Mouse (Mus musculus): ENCODE measurements at regions not wholly inside any gene's neighbourhood (a gene's known extent, or its start where the extent isn't known, plus 50 kb on each side); places are given as distances from the start of the nearest gene placed in this dataset.
"Not testable (repeated sequence)": the region's sequence is repeated elsewhere in the genome, so short reads cannot be mapped to it uniquely, and the experiment has no call there.

GRCm38 (mm10) chr9:11107212-11107611 is 202.6 kb upstream of the Cntn5 start:
- not testable (repeated sequence) for H3K27me3 ChIP-seq (ENCODE audit: control insufficient read depth, insufficient read depth, low read length); H3K36me3 ChIP-seq (replicated peaks; ENCODE audit: control insufficient read depth, insufficient read depth); H3K4me2 ChIP-seq (replicated peaks); DNase-seq (ENCODE audit: low spot score); H3K4me3 ChIP-seq (replicated peaks; ENCODE audit: low read length); H3K4me1 ChIP-seq (replicated peaks; ENCODE audit: control insufficient read depth, insufficient read depth, low read length); H3K27ac ChIP-seq; ATAC-seq (ENCODE audit: low FRiP score); H3K9ac ChIP-seq
- H3K9me3 ChIP-seq (ENCODE audit: control insufficient read depth, low read length), result peaks cover 11% of the 10 kb centered on the region; the same call in 1 of the 2 replicates
- 95% methylated on average over 1 of the region's 1 CpGs for WGBS

GRCm38 (mm10) chr9:11106268-11106667 is 201.7 kb upstream of the Cntn5 start:
- no peak for ATAC-seq (ENCODE audit: low FRiP score)
- 96% methylated on average over 2 of the region's 2 CpGs for WGBS

GRCm38 (mm10) chr9:11103448-11103847 is 198.9 kb upstream of the Cntn5 start:
- no peak for DNase-seq (ENCODE audit: low spot score)
- no peak for ATAC-seq (ENCODE audit: low FRiP score)
- H3K4me3 ChIP-seq (replicated peaks; ENCODE audit: low read length), result no peak overlapping the region
- no peaks in the 10 kb centered on the region for H3K27me3 ChIP-seq (ENCODE audit: control insufficient read depth, insufficient read depth, low read length)
- H3K4me1 ChIP-seq (replicated peaks; ENCODE audit: control insufficient read depth, insufficient read depth, low read length), result no peaks in the 10 kb centered on the region
- WGBS, result 87% methylated on average over 4 of the region's 4 CpGs
- H3K9ac ChIP-seq, result no peak overlapping the region
- H3K4me2 ChIP-seq (replicated peaks), result no peak overlapping the region
- no peaks in the 10 kb centered on the region for H3K36me3 ChIP-seq (replicated peaks; ENCODE audit: control insufficient read depth, insufficient read depth)
- no peak overlapping the region for H3K27ac ChIP-seq
- peaks cover 11% of the 10 kb centered on the region; the same call in 1 of the 2 replicates for H3K9me3 ChIP-seq (ENCODE audit: control insufficient read depth, low read length)

More at GRCm38 (mm10) chr9:11106268-11106667, 201.7 kb upstream of the Cntn5 start:
- DNase-seq (ENCODE audit: low spot score), result no peak
- no peak overlapping the region for H3K9ac ChIP-seq
- H3K4me1 ChIP-seq (replicated peaks; ENCODE audit: control insufficient read depth, insufficient read depth, low read length), result no peaks in the 10 kb centered on the region
- H3K4me3 ChIP-seq (replicated peaks; ENCODE audit: low read length), result no peak overlapping the region
- H3K9me3 ChIP-seq (ENCODE audit: control insufficient read depth, low read length), result peaks cover 11% of the 10 kb centered on the region; the same call in 1 of the 2 replicates
- no peaks in the 10 kb centered on the region for H3K27me3 ChIP-seq (ENCODE audit: control insufficient read depth, insufficient read depth, low read length)
- H3K4me2 ChIP-seq (replicated peaks), result no peak overlapping the region
- no peak overlapping the region for H3K27ac ChIP-seq
- no peaks in the 10 kb centered on the region for H3K36me3 ChIP-seq (replicated peaks; ENCODE audit: control insufficient read depth, insufficient read depth)

GRCm38 (mm10) chr9:11092874-11093273 is 188.3 kb upstream of the Cntn5 start:
- ATAC-seq (ENCODE audit: low FRiP score) (no peak), DNase-seq (ENCODE audit: low spot score) (no peak)
- Histone ChIP-seq H3K4me1 (replicated peaks; ENCODE audit: control insufficient read depth, insufficient read depth, low read length) (no peaks in the 10 kb centered on the region), H3K27ac (no peak overlapping the region), H3K9ac (no peak overlapping the region), H3K9me3 (ENCODE audit: control insufficient read depth, low read length) (no peaks in the 10 kb centered on the region), H3K27me3 (ENCODE audit: control insufficient read depth, insufficient read depth, low read length) (no peaks in the 10 kb centered on the region), H3K4me2 (replicated peaks) (no peak overlapping the region), H3K36me3 (replicated peaks; ENCODE audit: control insufficient read depth, insufficient read depth) (no peaks in the 10 kb centered on the region), H3K4me3 (replicated peaks; ENCODE audit: low read length) (no peak overlapping the region)
- WGBS, result 77% methylated on average over 1 of the region's 1 CpGs

- H3K9ac ChIP-seq; H3K4me2 ChIP-seq (replicated peaks); H3K4me3 ChIP-seq (replicated peaks; ENCODE audit: low read length); H3K4me1 ChIP-seq (replicated peaks; ENCODE audit: control insufficient read depth, insufficient read depth, low read length); H3K36me3 ChIP-seq (replicated peaks; ENCODE audit: control insufficient read depth, insufficient read depth); ATAC-seq (ENCODE audit: low FRiP score); H3K27me3 ChIP-seq (ENCODE audit: control insufficient read depth, insufficient read depth, low read length); H3K9me3 ChIP-seq (ENCODE audit: control insufficient read depth, low read length); DNase-seq (ENCODE audit: low spot score); H3K27ac ChIP-seq: not testable (repeated sequence)
- WGBS, result 52% methylated on average over 2 of the region's 2 CpGs
These were observed 162.6 kb upstream of the Cntn5 start for GRCm38 (mm10) chr9:11067125-11067524.

- H3K27ac ChIP-seq, result no peak overlapping the region
- 82% methylated on average over 1 of the region's 1 CpGs for WGBS
- no peak overlapping the region for H3K4me2 ChIP-seq (replicated peaks)
- no peaks in the 10 kb centered on the region for H3K36me3 ChIP-seq (replicated peaks; ENCODE audit: control insufficient read depth, insufficient read depth)
- H3K27me3 ChIP-seq (ENCODE audit: control insufficient read depth, insufficient read depth, low read length), result no peaks in the 10 kb centered on the region
- H3K9ac ChIP-seq, result no peak overlapping the region
- H3K4me1 ChIP-seq (replicated peaks; ENCODE audit: control insufficient read depth, insufficient read depth, low read length), result no peaks in the 10 kb centered on the region
- no peaks in the 10 kb centered on the region for H3K9me3 ChIP-seq (ENCODE audit: control insufficient read depth, low read length)
- no peak overlapping the region for H3K4me3 ChIP-seq (replicated peaks; ENCODE audit: low read length)
- no peak for DNase-seq (ENCODE audit: low spot score)
- no peak for ATAC-seq (ENCODE audit: low FRiP score)
These were observed 158.3 kb upstream of the Cntn5 start for GRCm38 (mm10) chr9:11062856-11063255.

All from hindbrain, embryonic 14.5 days (tissue).